Mouse (Mus musculus): Measurements from ENCODE around the gene E030018B13Rik. TPM values are rescaled to one million over a fixed set of nuclear protein-coding genes. Genes with fewer than 3 reads are reported as not detected.

The E030018B13Rik gene
- polyA plus RNA-seq, 1 experiment from 2014 or later: 0.18 TPM

- 90% methylated on average over 12 of the region's 12 CpGs for WGBS
- H3K4me1 ChIP-seq (ENCODE audit: control insufficient read depth, insufficient read depth, low read length): peaks cover 13% of the 10 kb centered on the region; the same call in 1 of the 2 replicates
- H3K36me3 ChIP-seq (ENCODE audit: control insufficient read depth, insufficient read depth): no peaks in the 10 kb centered on the region
- ATAC-seq (replicated peaks; ENCODE audit: extremely low read depth, insufficient read depth, low FRiP score): no peak
- no peak overlapping the region for H3K9ac ChIP-seq (ENCODE audit: low read length)
- no peak overlapping the region for H3K4me3 ChIP-seq (ENCODE audit: low read length)
- no peaks in the 10 kb centered on the region for H3K9me3 ChIP-seq (replicated peaks; ENCODE audit: control insufficient read depth, low read length)
- no peak overlapping the region for H3K27ac ChIP-seq (ENCODE audit: low read length)
- no peak overlapping the region for H3K4me2 ChIP-seq (ENCODE audit: low read depth, low read length)
- H3K27me3 ChIP-seq (ENCODE audit: control insufficient read depth, insufficient read depth, low read length): no peaks in the 10 kb centered on the region
Observed at GRCm38 (mm10) chr7:63957872-63958640, 41.4 kb downstream of the E030018B13Rik start.

- Histone ChIP-seq H3K27ac (ENCODE audit: low read length) (no peak overlapping the region), H3K4me2 (ENCODE audit: low read depth, low read length) (no peak overlapping the region), H3K4me3 (ENCODE audit: low read length) (no peak overlapping the region), H3K27me3 (ENCODE audit: control insufficient read depth, insufficient read depth, low read length) (no peaks in the 10 kb centered on the region), H3K4me1 (ENCODE audit: control insufficient read depth, insufficient read depth, low read length) (peaks cover 5% of the 10 kb centered on the region), H3K9me3 (replicated peaks; ENCODE audit: control insufficient read depth, low read length) (no peaks in the 10 kb centered on the region), H3K36me3 (ENCODE audit: control insufficient read depth, insufficient read depth) (no peaks in the 10 kb centered on the region), H3K9ac (ENCODE audit: low read length) (no peak overlapping the region)
- ATAC-seq (replicated peaks; ENCODE audit: extremely low read depth, insufficient read depth, low FRiP score): no peak
- 59% methylated on average over 5 of the region's 5 CpGs for WGBS
Observed at GRCm38 (mm10) chr7:63963632-63964031, 47.0 kb downstream of the E030018B13Rik start.

- Histone ChIP-seq H3K4me2 (ENCODE audit: low read depth, low read length) (no peak overlapping the region), H3K9me3 (replicated peaks; ENCODE audit: control insufficient read depth, low read length) (no peaks in the 10 kb centered on the region), H3K4me3 (ENCODE audit: low read length) (no peak overlapping the region), H3K36me3 (ENCODE audit: control insufficient read depth, insufficient read depth) (no peaks in the 10 kb centered on the region), H3K27ac (ENCODE audit: low read length) (no peak overlapping the region), H3K27me3 (ENCODE audit: control insufficient read depth, insufficient read depth, low read length) (no peaks in the 10 kb centered on the region), H3K9ac (ENCODE audit: low read length) (no peak overlapping the region), H3K4me1 (ENCODE audit: control insufficient read depth, insufficient read depth, low read length) (peaks cover 5% of the 10 kb centered on the region)
- 76% methylated on average over 6 of the region's 6 CpGs for WGBS
- ATAC-seq (replicated peaks; ENCODE audit: extremely low read depth, insufficient read depth, low FRiP score): no peak; the same call in 1 of the 2 replicates
Observed at GRCm38 (mm10) chr7:63964121-63964520, 47.5 kb downstream of the E030018B13Rik start.

GRCm38 (mm10) chr7:63965135-63965534 is 48.5 kb downstream of the E030018B13Rik start:
- ATAC-seq (replicated peaks; ENCODE audit: extremely low read depth, insufficient read depth, low FRiP score): peak; percentile 59
- Histone ChIP-seq H3K4me2 (ENCODE audit: low read depth, low read length) (no peak overlapping the region), H3K4me3 (ENCODE audit: low read length) (no peak overlapping the region), H3K27ac (ENCODE audit: low read length) (peak overlapping the region; percentile 7; the same call in 1 of the 2 replicates), H3K9me3 (replicated peaks; ENCODE audit: control insufficient read depth, low read length) (no peaks in the 10 kb centered on the region), H3K27me3 (ENCODE audit: control insufficient read depth, insufficient read depth, low read length) (no peaks in the 10 kb centered on the region), H3K9ac (ENCODE audit: low read length) (no peak overlapping the region), H3K36me3 (ENCODE audit: control insufficient read depth, insufficient read depth) (no peaks in the 10 kb centered on the region), H3K4me1 (ENCODE audit: control insufficient read depth, insufficient read depth, low read length) (peaks cover 5% of the 10 kb centered on the region)
- 71% methylated on average over 2 of the region's 2 CpGs for WGBS

GRCm38 (mm10) chr7:63965635-63966418 is 49.2 kb downstream of the E030018B13Rik start:
- no peak overlapping the region for H3K4me3 ChIP-seq (ENCODE audit: low read length)
- ATAC-seq (replicated peaks; ENCODE audit: extremely low read depth, insufficient read depth, low FRiP score): no peak
- no peak overlapping the region for H3K9ac ChIP-seq (ENCODE audit: low read length)

GRCm38 (mm10) chr7:63969941-63970340 is 53.3 kb downstream of the E030018B13Rik start:
- no peak for ATAC-seq (replicated peaks; ENCODE audit: extremely low read depth, insufficient read depth, low FRiP score)
- no peaks in the 10 kb centered on the region for H3K27me3 ChIP-seq (ENCODE audit: control insufficient read depth, insufficient read depth, low read length)
- 84% methylated on average over 3 of the region's 3 CpGs for WGBS

More at GRCm38 (mm10) chr7:63965635-63966418, 49.2 kb downstream of the E030018B13Rik start:
- Histone ChIP-seq H3K27me3 (ENCODE audit: control insufficient read depth, insufficient read depth, low read length) (no peaks in the 10 kb centered on the region), H3K27ac (ENCODE audit: low read length) (no peak overlapping the region; the same call in 1 of the 2 replicates), H3K36me3 (ENCODE audit: control insufficient read depth, insufficient read depth) (no peaks in the 10 kb centered on the region), H3K9me3 (replicated peaks; ENCODE audit: control insufficient read depth, low read length) (no peaks in the 10 kb centered on the region), H3K4me1 (ENCODE audit: control insufficient read depth, insufficient read depth, low read length) (peaks cover 5% of the 10 kb centered on the region), H3K4me2 (ENCODE audit: low read depth, low read length) (no peak overlapping the region)
- WGBS: 65% methylated on average over 5 of the region's 5 CpGs

More at GRCm38 (mm10) chr7:63969941-63970340, 53.3 kb downstream of the E030018B13Rik start:
- Histone ChIP-seq H3K4me2 (ENCODE audit: low read depth, low read length) (no peak overlapping the region), H3K4me1 (ENCODE audit: control insufficient read depth, insufficient read depth, low read length) (peaks cover 5% of the 10 kb centered on the region), H3K4me3 (ENCODE audit: low read length) (no peak overlapping the region), H3K27ac (ENCODE audit: low read length) (no peak overlapping the region), H3K9ac (ENCODE audit: low read length) (no peak overlapping the region), H3K9me3 (replicated peaks; ENCODE audit: control insufficient read depth, low read length) (no peaks in the 10 kb centered on the region), H3K36me3 (ENCODE audit: control insufficient read depth, insufficient read depth) (no peaks in the 10 kb centered on the region)

Other genes with a start within 250 kb of the E030018B13Rik start
- gene Klf13, start 22.1 kb downstream of the E030018B13Rik start, polyA plus RNA-seq (2015; fragmentation: Nextera tagmentation; extraction: Ambion mirVana): 24.2 and 26.7 TPM in 2 replicates
- gene Trpm1, start 237.0 kb downstream of the E030018B13Rik start, polyA plus RNA-seq (2015; fragmentation: Nextera tagmentation; extraction: Ambion mirVana): 0.32 TPM in 1 of 2 replicates, not detected in the other